Mouse (Mus musculus) mesoderm, embryonic 11.5 days (tissue): Measurements from ENCODE around the gene Adamtsl2.

ENCODE experiments used
- DNase-seq: peaks from one replicate; pipeline ENCODE4 v3.0.0-alpha.2; 2012; ENCODE audit warnings: low read depth, low spot score

The Adamtsl2 gene

DNA sequence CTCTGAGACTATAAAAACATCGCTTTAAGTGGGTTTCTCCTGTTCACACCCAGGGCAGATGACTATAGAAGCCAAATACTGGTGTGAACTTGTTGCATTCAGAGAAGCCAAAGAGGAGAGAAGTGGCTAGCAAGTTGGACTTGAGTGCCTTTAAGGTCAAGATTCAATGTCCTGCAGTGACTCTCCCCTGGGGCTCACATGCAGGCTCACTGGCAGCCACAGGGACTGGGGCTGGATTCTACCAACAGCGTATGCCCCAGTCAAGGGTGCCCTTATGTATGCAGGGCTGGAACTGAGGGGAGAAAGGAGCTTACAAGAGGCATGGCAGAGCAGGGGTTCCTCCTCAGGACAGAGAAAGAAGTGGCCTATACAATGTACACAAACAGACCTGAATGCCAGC lies 40.6 kb downstream of the Adamtsl2 start:
- DNase-seq, result no peak

DNA sequence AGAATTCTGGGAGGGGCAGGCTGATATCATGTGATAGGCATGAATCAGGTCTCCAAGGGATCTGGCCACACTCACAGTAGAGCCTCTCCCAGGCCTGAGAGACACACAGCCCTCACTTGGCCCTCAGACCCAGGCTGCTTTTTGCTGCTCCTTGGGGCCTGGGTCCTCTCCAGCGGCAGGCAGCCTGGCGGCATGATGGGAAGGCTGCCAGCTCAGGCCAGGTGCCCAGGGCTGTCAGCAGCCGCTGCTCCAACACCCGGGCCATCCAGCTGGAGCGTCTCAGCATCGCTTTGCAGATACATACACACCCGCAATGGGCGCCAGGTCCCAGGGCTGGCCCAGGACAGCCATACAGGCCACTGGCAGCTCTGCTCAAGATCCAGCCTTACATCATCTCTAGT lies 41.1 kb downstream of the Adamtsl2 start:
- no peak for DNase-seq

DNA sequence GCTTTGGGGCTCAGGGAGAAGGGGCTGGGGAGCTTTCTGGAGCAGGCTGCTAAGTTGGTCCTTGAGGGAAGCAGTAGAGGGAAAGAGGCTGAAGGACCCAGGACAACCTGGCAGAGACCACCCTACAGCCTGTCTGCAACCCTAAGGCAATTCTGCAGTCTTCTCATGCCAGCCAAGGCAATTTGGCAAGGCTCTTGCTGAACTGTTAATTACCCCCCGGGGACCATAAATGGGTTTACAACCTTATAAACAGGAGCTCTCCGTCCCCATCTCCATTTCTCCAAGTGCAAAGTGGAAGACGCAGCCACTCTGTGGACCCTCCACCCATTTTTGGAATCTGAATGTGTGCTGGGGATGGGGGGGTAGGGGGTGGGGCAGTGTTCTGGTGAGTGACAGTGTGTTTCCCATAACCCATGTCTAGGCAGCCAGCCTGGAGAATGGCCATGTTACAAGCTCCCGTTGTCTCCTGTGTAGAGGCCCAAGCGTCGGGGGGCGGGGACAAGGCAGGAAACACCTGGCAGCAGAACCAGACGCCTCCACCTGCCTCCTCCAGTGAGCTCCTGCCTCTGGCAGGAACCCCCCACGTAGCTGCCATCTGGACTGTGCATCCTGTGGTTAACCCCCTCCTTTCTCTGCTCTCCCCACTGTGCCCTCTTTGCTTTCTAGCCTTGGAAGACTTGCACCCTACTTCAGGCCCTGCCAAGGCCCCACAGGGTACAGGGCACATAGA lies 42.6 kb downstream of the Adamtsl2 start:
- DNase-seq, result peak; percentile 68

DNA sequence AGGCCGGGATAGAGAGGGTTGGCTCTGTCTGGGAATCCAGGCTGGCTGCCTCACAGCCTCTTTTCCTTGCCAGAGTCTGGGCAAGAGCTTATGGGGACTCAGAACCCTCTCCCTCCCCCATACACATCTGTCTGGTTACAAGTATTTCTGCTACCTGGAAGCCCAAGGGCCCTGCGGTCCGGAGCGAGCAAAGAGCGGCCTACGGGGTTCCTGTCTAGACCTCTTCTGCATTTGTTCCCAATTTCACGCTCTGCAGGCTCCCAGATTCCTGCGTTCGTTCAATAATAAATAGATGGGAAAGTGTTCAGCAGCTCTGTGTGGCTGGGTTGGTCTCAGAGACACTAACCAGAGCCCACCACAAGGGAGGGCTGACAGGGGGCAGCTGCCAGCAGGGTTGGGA lies 43.4 kb downstream of the Adamtsl2 start:
- DNase-seq, result peak; percentile 69

DNA sequence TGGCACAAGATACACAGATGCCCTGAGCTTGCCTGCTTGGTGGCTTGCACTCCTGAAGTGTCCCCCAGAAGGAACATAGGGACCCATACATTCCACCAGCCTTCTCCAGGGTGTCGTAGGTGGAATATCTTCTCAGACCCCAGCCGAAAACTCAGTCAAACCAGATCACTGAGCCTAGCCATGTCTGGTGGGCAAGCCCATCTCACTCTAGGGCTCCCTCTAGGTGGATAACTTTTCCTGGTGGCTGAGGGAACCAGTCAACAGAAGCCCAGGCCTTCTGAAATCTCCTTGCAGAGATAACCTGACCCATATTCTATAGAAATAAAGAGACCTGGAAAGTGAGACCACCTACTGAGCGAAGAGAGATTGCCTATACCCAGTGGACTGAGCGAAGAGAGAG lies 43.9 kb downstream of the Adamtsl2 start:
- no peak for DNase-seq

DNA sequence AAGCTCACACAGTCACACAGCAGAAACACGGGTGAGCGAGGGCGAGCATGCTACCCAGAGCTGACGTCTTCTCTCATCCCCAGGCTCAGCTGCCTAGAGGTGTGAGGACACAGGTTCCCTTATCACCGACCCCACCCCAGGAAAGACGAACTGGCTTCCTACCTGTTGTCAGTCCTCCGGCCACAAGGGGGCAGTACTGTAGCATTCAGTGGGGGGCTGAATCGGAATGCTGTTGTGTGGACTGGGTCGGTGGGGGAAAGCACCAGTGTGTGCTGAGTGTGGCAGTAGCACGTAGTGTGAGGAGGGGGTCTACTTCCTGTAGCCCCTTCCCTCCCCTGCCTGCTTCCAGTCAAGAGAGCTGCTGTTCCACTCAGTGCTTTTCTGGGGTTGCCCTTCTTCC lies 46.8 kb downstream of the Adamtsl2 start:
- peak; percentile 60 for DNase-seq

DNA sequence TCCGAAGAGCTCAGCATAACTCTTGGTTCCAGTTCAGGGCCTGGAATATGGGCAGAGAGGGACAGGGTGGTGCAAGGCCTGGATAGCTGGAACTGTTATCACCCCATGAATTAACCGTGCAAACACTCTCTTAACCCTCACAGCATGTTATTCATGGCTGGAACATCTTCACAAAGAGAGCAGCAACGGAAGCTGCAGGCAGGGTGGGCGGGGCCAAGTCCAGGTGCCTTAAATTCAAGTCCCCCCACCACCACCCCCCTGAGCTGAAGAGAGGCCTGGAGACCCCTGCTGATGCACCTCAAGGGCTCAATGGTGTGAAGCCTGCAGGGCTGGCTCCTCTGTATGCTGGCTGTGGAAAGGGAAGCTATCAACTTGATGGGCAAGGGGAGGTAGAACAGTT lies 47.3 kb downstream of the Adamtsl2 start:
- no peak for DNase-seq

DNA sequence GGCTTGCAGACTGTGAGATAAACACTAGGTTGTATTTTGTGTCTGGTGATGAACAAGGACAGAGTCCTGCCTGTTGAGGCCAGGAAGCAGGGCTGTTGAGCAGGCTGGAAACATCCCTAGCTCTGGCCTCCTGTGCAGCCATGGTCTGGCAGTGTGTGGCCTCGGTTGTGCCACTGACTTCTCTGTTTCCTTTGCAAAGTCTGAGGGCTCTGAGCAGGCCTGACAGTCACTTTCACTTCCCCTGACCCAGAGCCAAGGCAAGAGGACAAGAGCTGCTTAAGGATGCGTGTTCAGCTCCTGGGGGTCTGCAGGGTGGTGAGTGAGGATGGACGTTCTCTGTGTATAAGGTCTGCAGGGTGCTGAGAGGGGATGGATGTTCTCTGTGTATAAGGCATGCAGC lies 49.8 kb downstream of the Adamtsl2 start:
- DNase-seq, result no peak

DNA sequence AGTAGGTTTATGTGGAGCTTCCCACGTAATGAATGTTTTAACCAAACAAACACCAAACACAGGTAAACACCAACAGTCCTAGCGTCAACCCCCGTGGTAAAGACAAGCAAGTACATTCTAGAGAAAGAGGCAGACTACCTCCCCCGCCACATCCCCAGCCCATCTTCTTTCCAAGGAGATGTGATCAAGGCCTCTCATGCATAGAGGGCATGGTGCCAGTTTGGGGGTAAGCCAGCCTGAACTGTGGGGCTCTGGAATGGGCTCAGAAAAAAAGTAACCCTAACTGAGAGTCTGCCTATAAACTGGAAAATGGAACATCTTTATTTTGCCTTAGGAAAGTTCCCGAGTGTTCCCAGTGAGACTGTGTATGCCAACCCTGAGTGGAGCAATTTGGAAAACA lies 56.8 kb downstream of the Adamtsl2 start:
- DNase-seq, result no peak

DNA sequence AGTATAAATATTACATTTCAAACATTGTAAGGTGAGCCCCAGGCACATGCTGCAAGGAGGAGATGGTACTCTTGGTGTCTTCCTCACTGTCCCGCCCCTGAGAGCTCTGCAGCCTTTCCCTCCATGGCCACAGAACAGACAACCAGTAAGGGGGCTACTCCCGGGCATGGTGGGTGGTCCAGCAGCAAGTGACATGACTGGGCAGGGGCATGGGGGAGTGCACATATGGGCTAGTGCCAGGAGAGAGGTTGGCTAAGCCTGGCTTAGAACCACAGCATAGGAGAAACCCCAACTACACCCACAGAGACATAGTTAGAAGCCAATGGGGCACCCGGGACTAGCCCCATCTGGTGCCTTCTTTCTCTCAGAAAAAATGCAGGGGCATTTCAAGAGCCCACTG lies 57.2 kb downstream of the Adamtsl2 start:
- DNase-seq, result no peak

DNA sequence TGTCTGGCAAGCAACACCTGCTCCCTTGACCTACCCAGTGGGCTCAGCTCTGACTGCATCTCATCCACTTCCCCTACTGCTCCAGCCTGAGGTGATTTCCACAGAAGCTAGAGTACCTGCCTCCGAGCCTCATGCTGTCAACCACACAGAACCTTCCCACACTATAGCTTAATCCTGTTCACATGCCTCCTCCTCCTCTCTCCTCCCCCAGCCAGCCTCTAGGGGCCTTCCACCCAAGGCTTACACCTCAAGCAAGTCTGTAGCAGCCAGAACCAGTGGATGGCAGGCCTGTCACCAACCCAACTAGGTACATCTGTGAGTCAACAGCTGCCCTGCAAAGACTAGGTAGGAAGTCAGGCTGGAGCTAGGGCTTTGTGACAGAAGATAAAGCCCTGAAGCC lies 57.6 kb downstream of the Adamtsl2 start:
- DNase-seq, result no peak

DNA sequence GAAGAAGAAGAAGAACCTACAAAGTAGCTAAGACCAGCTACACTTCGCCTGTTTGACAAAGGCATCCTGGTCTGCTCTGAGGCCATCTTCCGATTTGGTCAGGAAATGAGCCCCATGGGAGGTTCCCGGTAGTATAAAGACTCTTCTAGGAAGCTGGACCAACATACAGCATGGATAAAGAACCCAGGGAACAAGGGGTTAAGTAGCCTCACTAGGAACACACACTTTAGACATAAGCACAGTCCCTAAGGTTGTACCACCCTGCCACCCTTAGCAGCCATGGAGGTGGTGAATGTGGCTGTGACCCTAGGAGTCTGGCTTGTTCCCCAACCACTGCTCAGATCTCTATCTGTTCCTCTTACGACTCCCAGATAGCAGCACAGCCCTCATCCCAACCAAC lies 59.2 kb downstream of the Adamtsl2 start:
- no peak for DNase-seq

DNA sequence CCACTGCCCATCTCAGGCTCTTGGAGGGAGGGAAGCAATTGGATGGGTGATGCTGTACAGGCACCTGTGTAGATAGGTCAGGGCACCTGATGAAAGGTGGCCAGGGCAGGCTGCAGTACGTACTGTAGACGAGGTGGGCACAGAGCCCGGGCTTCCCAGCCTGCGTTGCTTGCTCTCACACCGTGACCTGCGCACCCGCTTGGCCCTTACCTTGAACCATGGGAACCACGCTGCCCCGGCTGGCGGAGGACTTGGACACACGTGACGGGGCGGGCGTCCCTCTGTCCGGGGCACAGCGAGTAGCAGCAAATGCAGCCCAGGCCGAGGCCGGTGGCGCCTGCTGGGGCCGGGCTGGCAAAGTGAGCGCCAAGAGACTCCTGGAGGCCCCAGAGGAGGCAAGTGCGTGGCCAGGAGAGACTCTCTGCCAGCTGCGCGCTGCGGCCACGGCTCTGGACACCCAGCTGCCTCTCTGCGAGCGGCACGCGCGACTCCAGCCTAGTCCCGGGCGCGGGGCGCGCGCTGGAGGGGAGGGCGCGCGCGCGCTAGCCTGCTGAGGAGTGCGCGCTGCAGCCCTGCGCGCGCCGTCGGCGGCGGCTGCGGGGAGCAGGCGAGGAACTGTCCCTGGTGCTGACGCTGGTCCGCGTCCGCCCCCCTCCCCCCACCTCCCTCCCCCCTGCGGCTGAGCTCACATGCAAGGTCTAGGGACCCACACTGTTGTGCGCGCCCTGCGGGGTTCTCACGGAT lies 62.9 kb downstream of the Adamtsl2 start, which contains the start of gene Fam163b:
Gene Fam163b, minus strand, starts transcription at position 542 of the 744 bp plus-strand sequence.
- peak; percentile 86 for DNase-seq

DNA sequence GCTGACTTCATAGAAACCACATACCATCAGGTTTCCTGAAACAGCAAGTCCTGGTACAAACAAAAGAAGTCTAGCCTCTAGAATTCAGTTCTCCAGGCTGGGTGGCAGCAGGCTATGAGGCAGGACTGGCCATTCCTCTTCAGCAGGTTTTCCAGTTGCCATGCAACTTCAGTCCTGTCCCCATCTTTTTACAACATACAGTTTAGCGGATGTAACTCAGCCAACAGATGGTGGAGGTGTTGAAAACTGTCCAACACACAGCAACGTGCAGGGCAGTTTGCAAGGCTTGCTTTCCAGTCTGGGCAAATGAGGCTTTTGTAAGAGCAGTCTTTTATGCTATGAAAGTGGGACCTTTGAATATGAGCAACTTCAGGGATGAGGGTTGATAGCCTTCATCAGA lies 65.8 kb downstream of the Adamtsl2 start:
- no peak for DNase-seq

DNA sequence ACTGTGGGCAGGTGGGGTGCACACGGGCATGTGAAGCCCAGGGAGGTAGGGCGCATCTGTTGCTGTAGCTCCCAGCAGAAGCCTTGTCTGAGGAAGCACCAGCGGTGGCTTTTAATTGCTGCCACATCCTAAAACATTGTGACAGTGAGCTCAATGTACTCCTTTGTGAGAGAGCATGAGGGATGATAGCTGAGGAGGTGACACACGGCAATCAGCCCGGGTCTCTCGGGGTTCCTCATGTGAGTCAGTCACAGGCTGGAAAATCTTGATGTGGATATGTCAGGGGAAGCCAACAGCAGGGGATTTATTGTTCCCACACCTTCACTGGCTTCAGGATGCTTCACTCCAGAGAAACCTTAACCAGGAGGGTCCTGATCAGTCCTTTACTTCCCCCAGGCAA lies 67.7 kb downstream of the Adamtsl2 start:
- no peak for DNase-seq

DNA sequence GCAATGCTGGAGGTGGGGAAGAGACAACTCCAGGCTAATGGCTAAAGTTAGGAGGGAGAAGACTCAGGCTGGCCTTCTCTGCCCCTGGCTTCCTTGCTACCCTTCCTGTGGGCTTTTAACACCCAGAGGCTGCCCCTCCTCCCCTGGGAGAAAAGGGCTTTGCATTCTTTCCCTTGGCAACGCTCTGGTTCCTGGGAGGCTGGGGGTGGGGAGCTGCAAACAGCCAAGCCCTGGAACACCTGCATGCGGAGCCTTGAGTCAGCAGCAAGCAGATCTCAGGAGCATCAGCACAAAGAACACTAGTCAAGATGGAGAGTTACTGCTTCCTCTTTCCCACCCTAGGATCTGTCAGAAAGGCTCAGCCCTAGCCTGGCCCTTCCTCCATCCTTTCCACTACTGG lies 70.3 kb downstream of the Adamtsl2 start:
- no peak for DNase-seq

DNA sequence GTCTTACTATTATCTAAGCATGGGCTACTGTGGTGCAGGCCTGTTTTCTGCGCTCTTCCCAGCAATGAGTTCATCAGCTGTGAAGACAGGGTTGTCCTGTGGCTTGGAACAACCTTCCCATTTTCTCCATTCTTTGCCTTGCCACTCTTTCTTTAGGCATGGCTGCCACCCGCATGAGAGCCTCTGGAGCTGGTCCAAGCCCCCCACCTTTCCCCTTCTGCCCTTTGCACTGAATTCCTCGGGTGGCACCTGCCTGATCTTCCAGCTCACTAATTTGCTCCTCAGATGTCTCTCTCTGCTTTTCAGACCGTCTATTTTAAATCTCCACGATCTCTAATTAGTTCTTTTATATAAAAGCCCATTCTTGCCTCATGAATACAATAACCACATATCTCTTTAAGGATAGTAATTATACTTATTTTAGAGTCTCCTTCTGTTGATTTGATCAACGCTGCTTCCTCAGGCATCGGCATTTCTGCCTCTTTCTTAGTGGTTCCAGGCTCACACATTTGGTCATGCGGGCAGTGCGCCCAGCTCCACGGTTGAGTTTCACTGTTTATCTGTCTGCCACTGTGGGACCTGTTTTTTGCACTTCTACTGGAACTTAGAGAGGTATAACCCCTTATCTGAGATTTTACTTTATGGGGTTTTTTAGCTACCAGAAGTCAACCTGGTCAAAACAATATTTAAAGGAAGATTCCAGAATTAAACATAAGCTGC lies 75.4 kb downstream of the Adamtsl2 start:
- DNase-seq, result no peak

DNA sequence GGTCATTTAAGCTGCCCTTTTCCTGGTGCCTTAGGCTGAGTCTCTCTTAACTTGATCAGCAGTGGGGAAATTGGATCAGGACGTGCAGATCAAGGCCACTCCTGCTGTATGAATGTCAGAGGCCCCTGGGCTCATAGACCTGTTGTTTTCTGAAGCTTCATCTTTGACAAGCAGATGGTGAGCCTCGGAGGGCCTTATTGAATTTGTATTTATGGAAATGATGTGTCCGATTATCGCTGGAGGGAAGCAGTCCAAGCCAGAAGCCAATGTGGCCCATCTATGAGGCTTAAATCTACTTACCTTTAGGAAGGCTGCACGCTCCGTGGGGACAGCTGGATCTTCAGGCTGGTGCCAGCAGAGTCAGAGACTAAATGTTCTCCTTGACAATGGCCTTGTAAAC lies 77.4 kb downstream of the Adamtsl2 start:
- no peak for DNase-seq
